Mouse (Mus musculus): ENCODE data around the gene Smok3b.

- TF ChIP-seq GATA2 (IDR thresholded peaks at IDR 0.05; ENCODE audit: borderline replicate concordance, low read depth, low read length) = no peak
- no peak for TF ChIP-seq CTCF (IDR thresholded peaks at IDR 0.05; ENCODE audit: low read depth, low read length)
These were observed 52.6 kb downstream of the Smok3b start for GRCm38 (mm10) chr5:138073803-138074202.

Data from G1E (cell line).